Mouse (Mus musculus) liver, embryonic 11.5 days (tissue): ENCODE measurements at regions not wholly inside any gene's neighbourhood (a gene's known extent, or its start where the extent isn't known, plus 50 kb on each side); places are given as distances from the start of the nearest gene placed in this dataset.
A peak's percentile ranks its signal among the peaks of the same experiment; 100 is the strongest.

Experiments used
- ATAC-seq: fragments of 200-750 bp; cut with Nextera tagmentation; replicated peaks from 2 replicates; pipeline ENCODE4 v1.8.0; 2017; ENCODE audit warnings: moderate number of reproducible peaks, mild to moderate bottlenecking, moderate TSS enrichment, moderate library complexity; ENCODE audit not compliant: low FRiP score
- DNase-seq: peaks from one replicate; pipeline ENCODE4 v3.0.0-alpha.2; 2017; ENCODE audit warnings: low spot score
- H3K27ac ChIP-seq: fragments of 300-500 bp; sonication (generic); 2 replicates; pipeline ENCODE4 v1.5.1; 2014; ENCODE audit warnings: mild to moderate bottlenecking, low read depth, low read length, control low read depth
- H3K27me3 ChIP-seq: fragments of 300-500 bp; sonication (generic); replicated peaks from 2 replicates; pipeline ENCODE4 v1.6.1; 2014; ENCODE audit warnings: low read length, mixed read lengths; ENCODE audit not compliant: control insufficient read depth, insufficient read depth
- H3K36me3 ChIP-seq: fragments of 300-500 bp; sonication (generic); 2 replicates; pipeline ENCODE4 v1.6.1; 2014; ENCODE audit warnings: mild to moderate bottlenecking, low read length, moderate library complexity, mixed read lengths; ENCODE audit not compliant: control insufficient read depth, insufficient read depth
- H3K4me1 ChIP-seq: fragments of 300-500 bp; sonication (generic); replicated peaks from 2 replicates; pipeline ENCODE4 v1.6.1; 2014; ENCODE audit warnings: low read length, mixed read lengths; ENCODE audit not compliant: control insufficient read depth, insufficient read depth
- H3K4me2 ChIP-seq: fragments of 300-500 bp; sonication (generic); 2 replicates; pipeline ENCODE4 v1.6.1; 2014; ENCODE audit warnings: mild to moderate bottlenecking, control low read depth, moderate library complexity
- H3K4me3 ChIP-seq: fragments of 300-500 bp; sonication (generic); 2 replicates; pipeline ENCODE4 v1.5.1; 2014; ENCODE audit warnings: low read depth, low read length, control low read depth
- H3K9ac ChIP-seq: fragments of 300-500 bp; sonication (generic); 2 replicates; pipeline ENCODE4 v1.6.1; 2014; ENCODE audit warnings: low read depth, low read length, control low read depth
- H3K9me3 ChIP-seq: fragments of 300-500 bp; sonication (generic); 2 replicates; pipeline ENCODE4 v1.6.1; 2016; ENCODE audit warnings: low read length, inconsistent platforms, mixed read lengths; ENCODE audit not compliant: control insufficient read depth
- WGBS: fragments of 180-500 bp; shearing (Covaris S2); extraction: QIAGEN DNeasy Blood & Tissue Kit; methylation state at CpG from one replicate; pipeline ENCODE4 v1.1.7; 2014; 5-methylcytosine and 5-hydroxymethylcytosine counted together

DNA sequence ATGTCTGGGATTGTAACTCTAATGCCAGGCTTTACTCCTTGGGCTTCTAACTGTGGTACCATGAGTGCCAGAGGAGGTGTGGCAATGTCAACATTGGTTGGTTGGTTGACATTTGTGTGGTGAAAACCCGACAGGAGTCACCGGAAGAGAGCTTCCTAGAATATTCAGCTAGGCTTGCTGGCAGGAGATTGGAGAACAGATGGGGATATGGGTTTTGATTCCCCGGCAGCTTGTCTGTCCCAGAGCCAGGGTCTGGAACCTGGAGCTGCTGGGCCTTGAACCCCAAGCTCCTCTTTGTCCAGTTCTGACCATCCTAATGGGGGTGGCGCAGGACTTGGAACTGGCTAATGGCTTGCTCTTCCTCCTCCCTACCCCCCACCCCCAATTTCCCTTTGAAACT lies 1198.9 kb upstream of the A1bg start:
- peak overlapping the region; percentile 56 for H3K4me2 ChIP-seq
- H3K27me3 ChIP-seq = no peaks in the 10 kb centered on the region
- H3K36me3 ChIP-seq = no peaks in the 10 kb centered on the region
- ATAC-seq = no peak
- WGBS = 74% methylated on average over 4 of the region's 4 CpGs
- H3K27ac ChIP-seq = peak overlapping the region; percentile 85
- H3K9me3 ChIP-seq = no peaks in the 10 kb centered on the region
- peaks cover 47% of the 10 kb centered on the region for H3K4me1 ChIP-seq
- no peak for DNase-seq
- H3K9ac ChIP-seq = peak overlapping the region; percentile 53
- no peak overlapping the region for H3K4me3 ChIP-seq

GRCm38 (mm10) chr15:62120735-62121134 lies 1197.9 kb upstream of the A1bg start:
- no peak overlapping the region for H3K4me3 ChIP-seq
- H3K27ac ChIP-seq = peak overlapping the region; percentile 53
- WGBS = 34% methylated on average over 4 of the region's 4 CpGs
- no peak overlapping the region for H3K9ac ChIP-seq
- H3K4me2 ChIP-seq = no peak overlapping the region
- peaks cover 51% of the 10 kb centered on the region for H3K4me1 ChIP-seq
- H3K9me3 ChIP-seq = no peaks in the 10 kb centered on the region
- DNase-seq (no peak), ATAC-seq (no peak)
- H3K36me3 ChIP-seq = no peaks in the 10 kb centered on the region
- H3K27me3 ChIP-seq = no peaks in the 10 kb centered on the region

- Histone ChIP-seq H3K36me3 (no peaks in the 10 kb centered on the region), H3K9me3 (no peaks in the 10 kb centered on the region), H3K4me3 (no peak overlapping the region), H3K9ac (no peak overlapping the region), H3K27me3 (no peaks in the 10 kb centered on the region), H3K27ac (no peak overlapping the region), H3K4me1 (peaks cover 62% of the 10 kb centered on the region), H3K4me2 (no peak overlapping the region)
- no peak for ATAC-seq
- no peak for DNase-seq
- WGBS = 63% methylated on average over 10 of the region's 10 CpGs
These were observed 1196.2 kb upstream of the A1bg start for GRCm38 (mm10) chr15:62118997-62119396.

GRCm38 (mm10) chr15:62116184-62116583 lies 1193.4 kb upstream of the A1bg start:
- WGBS = 44% methylated on average over 1 of the region's 1 CpGs

GRCm38 (mm10) chr15:62114815-62115214 lies 1192.0 kb upstream of the A1bg start:
- H3K36me3 ChIP-seq = no peaks in the 10 kb centered on the region
- no peak for DNase-seq
- H3K27me3 ChIP-seq = no peaks in the 10 kb centered on the region
- peaks cover 52% of the 10 kb centered on the region for H3K4me1 ChIP-seq
- no peak overlapping the region for H3K4me3 ChIP-seq
- H3K27ac ChIP-seq = peak overlapping the region; percentile 8
- no peak for ATAC-seq
- H3K9me3 ChIP-seq = no peaks in the 10 kb centered on the region
- no peak overlapping the region for H3K9ac ChIP-seq
- no peak overlapping the region for H3K4me2 ChIP-seq
- WGBS = 72% methylated on average over 4 of the region's 4 CpGs

More at GRCm38 (mm10) chr15:62116184-62116583, 1193.4 kb upstream of the A1bg start:
- no peaks in the 10 kb centered on the region for H3K36me3 ChIP-seq
- ATAC-seq (no peak), DNase-seq (no peak)
- H3K27ac ChIP-seq = 0 out of 2 replicates have a peak overlapping the region, but pooled peaks have one; percentile 22
- H3K9me3 ChIP-seq = no peaks in the 10 kb centered on the region
- no peaks in the 10 kb centered on the region for H3K27me3 ChIP-seq
- peaks cover 58% of the 10 kb centered on the region for H3K4me1 ChIP-seq
- H3K9ac ChIP-seq = no peak overlapping the region
- H3K4me3 ChIP-seq = no peak overlapping the region
- no peak overlapping the region for H3K4me2 ChIP-seq

DNA sequence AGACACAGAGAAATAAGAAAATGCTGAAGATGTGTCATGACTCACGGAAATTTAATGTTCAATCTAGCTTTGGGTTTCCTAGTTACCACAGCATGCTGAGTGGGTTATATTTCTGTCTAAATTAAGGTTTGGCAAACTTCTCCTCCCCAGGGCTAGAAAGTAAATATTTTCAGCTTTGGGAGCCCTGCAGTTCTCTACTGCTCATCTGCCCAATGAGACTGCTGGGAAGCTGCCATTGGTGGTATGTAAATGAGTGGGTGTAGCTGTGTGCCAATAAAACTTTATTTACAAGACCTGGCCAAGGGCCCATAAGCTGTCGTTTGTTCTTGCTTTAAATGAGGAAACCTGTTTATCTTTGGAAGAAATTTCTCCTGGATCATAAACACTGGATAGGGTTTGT lies 1189.3 kb upstream of the A1bg start:
- Histone ChIP-seq H3K4me1 (peaks cover 39% of the 10 kb centered on the region), H3K27ac (no peak overlapping the region)

DNA sequence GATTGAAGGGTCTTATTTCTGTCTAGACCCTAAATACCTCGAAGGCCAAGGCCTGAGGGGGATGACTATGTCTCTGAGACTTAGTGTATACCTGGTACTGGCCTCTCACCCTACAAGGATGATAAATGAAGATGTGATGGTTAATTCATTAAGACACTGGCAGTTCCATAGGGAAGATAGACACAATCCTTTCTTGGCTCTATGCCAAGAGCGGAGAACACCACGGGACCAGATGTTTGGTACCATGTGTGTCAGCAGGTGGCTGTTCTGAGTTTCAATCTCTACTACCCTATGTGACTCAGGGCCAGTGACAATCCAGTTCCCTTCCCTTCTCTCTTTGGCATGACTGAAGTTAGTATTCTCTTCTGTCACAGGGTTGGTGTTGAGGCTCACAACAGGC lies 1185.2 kb upstream of the A1bg start:
- no peak overlapping the region for H3K27ac ChIP-seq
- no peak for ATAC-seq
- H3K4me3 ChIP-seq = no peak overlapping the region
- DNase-seq = no peak
- no peaks in the 10 kb centered on the region for H3K9me3 ChIP-seq
- H3K4me2 ChIP-seq = no peak overlapping the region
- H3K27me3 ChIP-seq = no peaks in the 10 kb centered on the region
- peaks cover 40% of the 10 kb centered on the region for H3K4me1 ChIP-seq
- H3K36me3 ChIP-seq = no peaks in the 10 kb centered on the region
- no peak overlapping the region for H3K9ac ChIP-seq
- 88% methylated on average over 3 of the region's 3 CpGs for WGBS

More for the DNA sequence above, 1189.3 kb upstream of the A1bg start:
- H3K4me2 ChIP-seq = no peak overlapping the region
- H3K27me3 ChIP-seq = no peaks in the 10 kb centered on the region
- no peak overlapping the region for H3K4me3 ChIP-seq
- ATAC-seq (no peak), DNase-seq (no peak)
- 69% methylated on average over 2 of the region's 2 CpGs for WGBS
- H3K9ac ChIP-seq = no peak overlapping the region
- no peaks in the 10 kb centered on the region for H3K36me3 ChIP-seq
- H3K9me3 ChIP-seq = no peaks in the 10 kb centered on the region

- no peaks in the 10 kb centered on the region for H3K9me3 ChIP-seq
- WGBS = 56% methylated on average over 5 of the region's 5 CpGs
- no peak overlapping the region for H3K9ac ChIP-seq
- H3K36me3 ChIP-seq = no peaks in the 10 kb centered on the region
- H3K4me3 ChIP-seq = no peak overlapping the region
- H3K27me3 ChIP-seq = no peaks in the 10 kb centered on the region
- ATAC-seq = peak; percentile 56
- DNase-seq = peak; percentile 67
- peaks cover 32% of the 10 kb centered on the region for H3K4me1 ChIP-seq
- H3K27ac ChIP-seq = 0 out of 2 replicates have a peak overlapping the region, but pooled peaks have one; percentile 41
- no peak overlapping the region for H3K4me2 ChIP-seq
These were observed 1183.7 kb upstream of the A1bg start for GRCm38 (mm10) chr15:62106518-62106975.

- Histone ChIP-seq H3K36me3 (no peaks in the 10 kb centered on the region), H3K9me3 (no peaks in the 10 kb centered on the region), H3K9ac (peak overlapping the region; percentile 11; the same call in 1 of the 2 replicates), H3K27ac (peak overlapping the region; percentile 26; the same call in 1 of the 2 replicates), H3K4me3 (no peak overlapping the region), H3K4me1 (peaks cover 32% of the 10 kb centered on the region), H3K4me2 (peak overlapping the region; percentile 12), H3K27me3 (no peaks in the 10 kb centered on the region)
- DNase-seq = no peak
- WGBS = 43% methylated on average over 9 of the region's 9 CpGs
- peak; percentile 70 for ATAC-seq
These were observed 1182.7 kb upstream of the A1bg start for GRCm38 (mm10) chr15:62105483-62105882.
